Mouse (Mus musculus): ENCODE data around the gene Cd3e. TPM values are rescaled to one million over a fixed set of nuclear protein-coding genes. Genes with fewer than 3 reads are reported as not detected.

Gene Cd3e
- total and polyA plus RNA-seq, 3 experiments = not detected

GRCm38 (mm10) chr9:44994962-44995361 lies 14.5 kb downstream of the Cd3e start:
- no peak overlapping the region for H3K9ac ChIP-seq (ENCODE audit: control insufficient read depth, low read depth, low read length, poor library complexity, severe bottlenecking)
- TF ChIP-seq POLR2AphosphoS5 (IDR thresholded peaks at IDR 0.05; ENCODE audit: borderline replicate concordance, low read depth, low read length) (no peak), EP300 (IDR thresholded peaks at IDR 0.05; ENCODE audit: low read depth in 1 of 2, low read length in 2 of 2) (peak; percentile 13 to 22; a peak in 2 of 4 replicates), ETS1 (IDR thresholded peaks at IDR 0.05; ENCODE audit: low read depth, low read length) (peak; percentile 34; the same call in 1 of the 2 replicates), NELFE (IDR thresholded peaks at IDR 0.05; ENCODE audit: low read depth, low read length) (no peak), GATA1 (IDR thresholded peaks at IDR 0.05; ENCODE audit: low read depth, low read length) (peak; percentile 48), KAT2A (conservative IDR thresholded peaks at IDR 0.05; ENCODE audit: low read depth, low read length) (no peak)

DNA sequence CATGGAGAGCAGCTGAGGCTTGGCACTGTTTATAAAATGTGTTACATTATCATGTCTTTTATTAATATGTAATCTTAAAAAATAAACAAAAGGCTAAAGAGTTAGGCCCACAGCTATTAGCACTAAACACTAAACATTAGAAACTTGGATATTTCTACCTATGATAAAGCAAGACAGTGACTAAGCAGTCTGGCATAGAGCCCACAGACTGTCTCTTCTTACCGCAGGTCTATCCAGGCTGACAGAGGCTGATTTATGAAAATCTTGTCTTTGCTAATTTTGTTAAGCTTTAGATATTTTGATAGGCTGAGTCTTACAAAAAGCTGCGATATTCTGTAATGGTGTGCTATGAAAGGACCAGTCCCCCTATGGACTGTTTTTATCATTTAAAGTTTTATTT lies 16.2 kb downstream of the Cd3e start:
- H3K9ac ChIP-seq (ENCODE audit: control insufficient read depth, low read depth, low read length, poor library complexity, severe bottlenecking) = 0 out of 2 replicates have a peak overlapping the region, but pooled peaks have one; percentile 19
- TF ChIP-seq TCF12 (IDR thresholded peaks at IDR 0.05; ENCODE audit: low read depth, low read length) (peak; percentile 61; the same call in 1 of the 2 replicates), BHLHE40 (IDR thresholded peaks at IDR 0.05; ENCODE audit: borderline replicate concordance, low read depth, low read length) (0 out of 2 replicates have a peak, but pooled peaks have one; percentile 25), MAFK (IDR thresholded peaks at IDR 0.05; ENCODE audit: borderline replicate concordance, low read depth, low read length) (0 out of 2 replicates have a peak, but pooled peaks have one; percentile 58), NELFE (IDR thresholded peaks at IDR 0.05; ENCODE audit: low read depth, low read length) (no peak), GATA1 (IDR thresholded peaks at IDR 0.05; ENCODE audit: low read depth, low read length) (peak; percentile 40; the same call in 1 of the 2 replicates), ZC3H11A (IDR thresholded peaks at IDR 0.05; ENCODE audit: low read depth, low read length) (0 out of 2 replicates have a peak, but pooled peaks have one; percentile 10), SMC3 (IDR thresholded peaks at IDR 0.05; ENCODE audit: low read depth, low read length) (peak; percentile 12; the same call in 1 of the 2 replicates), ETS1 (IDR thresholded peaks at IDR 0.05; ENCODE audit: low read depth, low read length) (peak; percentile 92), RCOR1 (IDR thresholded peaks at IDR 0.05; ENCODE audit: low read depth, low read length) (peak; percentile 69), GABPA (IDR thresholded peaks at IDR 0.05; ENCODE audit: low read depth, low read length) (0 out of 2 replicates have a peak, but pooled peaks have one; percentile 61), SIN3A (IDR thresholded peaks at IDR 0.05; ENCODE audit: low read length) (peak; percentile 39), USF2 (IDR thresholded peaks at IDR 0.05; ENCODE audit: borderline replicate concordance in 1 of 2, insufficient read depth in 1 of 2, low read depth in 1 of 2, low read length in 2 of 2) (no peak), MAX (IDR thresholded peaks at IDR 0.05; ENCODE audit: low read length) (peak; percentile 40; the same call in 1 of the 2 replicates), CTCF (IDR thresholded peaks at IDR 0.05 in 2 of 3, conservative IDR thresholded peaks at IDR 0.05 in 1 of 3; ENCODE audit: control insufficient read depth in 1 of 3, insufficient read depth in 1 of 3, low read depth in 2 of 3, low read length in 3 of 3, poor library complexity in 1 of 3, severe bottlenecking in 1 of 3) (no peak), MYB (IDR thresholded peaks at IDR 0.05; ENCODE audit: low read depth, low read length) (no peak), CHD1 (IDR thresholded peaks at IDR 0.05; ENCODE audit: low read depth, low read length) (no peak), MYC (IDR thresholded peaks at IDR 0.05; ENCODE audit: low read depth, low read length) (0 out of 2 replicates have a peak, but pooled peaks have one; percentile 29), HCFC1 (IDR thresholded peaks at IDR 0.05; ENCODE audit: low read depth, low read length) (peak; percentile 45; the same call in 1 of the 2 replicates), EP300 (IDR thresholded peaks at IDR 0.05; ENCODE audit: low read depth in 1 of 2, low read length in 2 of 2) (peak; percentile 82)

More at GRCm38 (mm10) chr9:44994962-44995361, 14.5 kb downstream of the Cd3e start:
- DNase-seq (ENCODE audit: low read depth, low spot score) = no peak
- H3K27ac ChIP-seq (ENCODE audit: control insufficient read depth, low read depth, low read length) = peak overlapping the region; percentile 19
- H3K9me3 ChIP-seq (replicated peaks; ENCODE audit: insufficient read depth, low read length) = no peaks in the 10 kb centered on the region
- H3K4me3 ChIP-seq (ENCODE audit: control insufficient read depth in 1 of 2, insufficient read depth in 1 of 2, low read depth in 2 of 2, low read length in 2 of 2) = no peak overlapping the region
- H3K27me3 ChIP-seq (ENCODE audit: control insufficient read depth in 1 of 2, insufficient read depth in 2 of 2, low read length in 2 of 2) = no peaks in the 10 kb centered on the region
- no peaks in the 10 kb centered on the region for H3K79me2 ChIP-seq (ENCODE audit: control insufficient read depth, insufficient read depth, low read length, poor library complexity)
- peaks cover 0 to 32% of the 10 kb centered on the region in 2 experiments; a peak in 2 of 4 replicates for H3K36me3 ChIP-seq (ENCODE audit: control insufficient read depth in 1 of 2, insufficient read depth in 2 of 2, low read length in 2 of 2)
- peaks cover 27 to 34% of the 10 kb centered on the region in 2 experiments for H3K4me1 ChIP-seq (ENCODE audit: control insufficient read depth in 1 of 2, insufficient read depth in 2 of 2, low read length in 2 of 2)

More for the DNA sequence above, 16.2 kb downstream of the Cd3e start:
- H3K4me3 ChIP-seq (ENCODE audit: control insufficient read depth in 1 of 2, insufficient read depth in 1 of 2, low read depth in 2 of 2, low read length in 2 of 2) = peak overlapping the region in 1 of 2 experiments; percentile 44; a peak in 2 of 4 replicates
- peaks cover 0 to 42% of the 10 kb centered on the region in 2 experiments; a peak in 2 of 4 replicates for H3K36me3 ChIP-seq (ENCODE audit: control insufficient read depth in 1 of 2, insufficient read depth in 2 of 2, low read length in 2 of 2)
- H3K27ac ChIP-seq (ENCODE audit: control insufficient read depth, low read depth, low read length) = peak overlapping the region; percentile 92
- H3K27me3 ChIP-seq (ENCODE audit: control insufficient read depth in 1 of 2, insufficient read depth in 2 of 2, low read length in 2 of 2) = no peaks in the 10 kb centered on the region
- no peaks in the 10 kb centered on the region for H3K9me3 ChIP-seq (replicated peaks; ENCODE audit: insufficient read depth, low read length)
- H3K4me1 ChIP-seq (ENCODE audit: control insufficient read depth in 1 of 2, insufficient read depth in 2 of 2, low read length in 2 of 2) = peaks cover 31 to 44% of the 10 kb centered on the region in 2 experiments
- DNase-seq (ENCODE audit: low read depth, low spot score) = peak; percentile 95
- no peaks in the 10 kb centered on the region for H3K79me2 ChIP-seq (ENCODE audit: control insufficient read depth, insufficient read depth, low read length, poor library complexity)

Measured in MEL (cell line).